Mouse (Mus musculus) heart, postnatal 0 days (tissue): Measurements from ENCODE around the gene Skil. TPM values are rescaled to one million over a fixed set of nuclear protein-coding genes. Genes with fewer than 3 reads are reported as not detected.

Experiments
- ATAC-seq: fragments of 200-750 bp; cut with Nextera tagmentation; 2 replicates; pipeline ENCODE4 v1.8.0; 2017; ENCODE audit warnings: low read depth, moderate number of reproducible peaks, moderate library complexity; ENCODE audit not compliant: insufficient read depth
- DNase-seq: peaks from one replicate; pipeline ENCODE4 v3.0.0-alpha.2; 2016; ENCODE audit warnings: low spot score
- H3K27ac ChIP-seq: fragments of 300-500 bp; sonication (generic); 2 replicates; pipeline ENCODE4 v1.5.1; 2014; ENCODE audit warnings: low read depth, mild to moderate bottlenecking
- H3K27me3 ChIP-seq: fragments of 300-500 bp; sonication (generic); 2 replicates; pipeline ENCODE4 v1.6.1; 2014; ENCODE audit warnings: low read length, mixed read lengths; ENCODE audit not compliant: control insufficient read depth, insufficient read depth
- H3K36me3 ChIP-seq: fragments of 300-500 bp; sonication (generic); replicated peaks from 2 replicates; pipeline ENCODE4 v1.6.1; 2014; ENCODE audit warnings: low read length, mixed read lengths; ENCODE audit not compliant: control insufficient read depth, insufficient read depth
- H3K4me1 ChIP-seq: fragments of 300-500 bp; sonication (generic); 2 replicates; pipeline ENCODE4 v1.6.1; 2014; ENCODE audit warnings: antibody characterized with exemption; ENCODE audit not compliant: control insufficient read depth, insufficient read depth
- H3K4me2 ChIP-seq: fragments of 300-500 bp; sonication (generic); 2 replicates; pipeline ENCODE4 v1.6.1; 2014; ENCODE audit warnings: low read depth, mild to moderate bottlenecking, low read length, moderate library complexity
- H3K4me3 ChIP-seq: fragments of 300-500 bp; sonication (generic); 2 replicates; pipeline ENCODE4 v1.5.1; 2014; ENCODE audit warnings: low read depth, low read length
- H3K9ac ChIP-seq: fragments of 300-500 bp; sonication (generic); replicated peaks from 2 replicates; pipeline ENCODE4 v1.6.1; 2014; ENCODE audit warnings: low read depth, low read length, mixed read lengths
- H3K9me3 ChIP-seq: fragments of 300-500 bp; sonication (generic); replicated peaks from 2 replicates; pipeline ENCODE4 v1.6.1; 2016; ENCODE audit warnings: low read length; ENCODE audit not compliant: control insufficient read depth
- CTCF ChIP-seq: IDR thresholded peaks from 2 replicates; pipeline ENCODE4 v1.5.1; 2016; ENCODE audit warnings: antibody characterized with exemption, control low read depth, low read depth
- EP300 ChIP-seq: IDR thresholded peaks from 2 replicates; pipeline ENCODE4 v1.6.1; 2016; ENCODE audit warnings: antibody characterized with exemption, low read depth
- WGBS: fragments of 180-500 bp; shearing (Covaris S2); extraction: QIAGEN DNeasy Blood & Tissue Kit; methylation state at CpG from one replicate; pipeline ENCODE4 v1.1.7; 2014; 5-methylcytosine and 5-hydroxymethylcytosine counted together
- polyA plus RNA-seq: library from polyadenylated mRNA; unstranded; fragments of >200 nt; fragmentation: Nextera tagmentation; extraction: Ambion mirVana; gene quantifications from 2 replicates; pipeline ENCODE4 v1.2.1, GENCODE M21; 2015
- total RNA-seq: library from RNA; depleted of rRNA; stranded (reverse); fragments of >200 nt; gene quantifications from 2 replicates; pipeline ENCODE4 v1.2.3, GENCODE M21; 2014; ENCODE audit warnings: low replicate concordance

Skil gene
- total and polyA plus RNA-seq, 2 experiments from 2014 or later, result 10.7 to 13.1 TPM

GRCm38 (mm10) chr3:31145641-31146290 lies 50.9 kb downstream of the Skil start:
- no peak overlapping the region for H3K4me3 ChIP-seq
- H3K4me1 ChIP-seq, result peaks cover 7% of the 10 kb centered on the region; the same call in 1 of the 2 replicates
- DNase-seq (peak; percentile 89), ATAC-seq (peak; percentile 85)
- no peak for TF ChIP-seq EP300
- peak; percentile 93 for TF ChIP-seq CTCF
- H3K9me3 ChIP-seq, result no peaks in the 10 kb centered on the region
- no peaks in the 10 kb centered on the region for H3K36me3 ChIP-seq
- H3K27me3 ChIP-seq, result peaks cover 24% of the 10 kb centered on the region
- no peak overlapping the region for H3K4me2 ChIP-seq
- H3K27ac ChIP-seq, result no peak overlapping the region
- WGBS, result 11% methylated on average over 14 of the region's 14 CpGs
- H3K9ac ChIP-seq, result no peak overlapping the region

- Histone ChIP-seq H3K27me3 (peaks cover 30% of the 10 kb centered on the region), H3K4me3 (no peak overlapping the region), H3K27ac (no peak overlapping the region), H3K36me3 (no peaks in the 10 kb centered on the region), H3K4me1 (peaks cover 7% of the 10 kb centered on the region; the same call in 1 of the 2 replicates), H3K9ac (no peak overlapping the region), H3K4me2 (no peak overlapping the region), H3K9me3 (no peaks in the 10 kb centered on the region)
- no peak for TF ChIP-seq CTCF
- no peak for TF ChIP-seq EP300
- ATAC-seq, result no peak
- no peak for DNase-seq
- 58% methylated on average over 7 of the region's 7 CpGs for WGBS
Measured at GRCm38 (mm10) chr3:31148595-31148994, 53.7 kb downstream of the Skil start.

DNA sequence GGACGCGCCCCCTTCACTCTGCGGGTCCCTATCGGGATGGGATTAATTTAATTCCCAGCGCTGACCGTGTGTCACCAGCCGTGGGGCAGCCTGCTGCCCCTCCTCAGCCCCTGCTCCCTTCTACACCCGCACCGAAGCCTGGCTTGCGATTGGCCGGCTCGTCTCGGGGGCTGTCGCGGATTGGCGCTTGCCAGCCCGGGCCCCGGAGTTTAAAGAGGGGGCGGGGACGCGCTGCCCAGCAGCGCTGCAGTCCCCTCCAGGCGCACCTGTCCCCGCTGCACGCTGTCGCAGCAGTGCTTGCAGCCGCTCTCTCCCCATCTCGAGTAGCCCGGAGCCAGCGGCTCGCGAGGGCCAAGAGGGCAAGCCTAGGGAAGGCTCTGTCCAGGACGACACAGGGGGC lies 54.8 kb downstream of the Skil start, which contains the start of gene Cldn11:
Gene Cldn11 (plus strand): TSS at position 215 of the 400 bp plus-strand sequence.
- peak; percentile 49 for ATAC-seq
- Histone ChIP-seq H3K9ac (no peak within 1 kb of the TSS), H3K4me3 (peak within 1 kb of the TSS; percentile 41), H3K27me3 (peaks cover 30% of the 10 kb centered on the region), H3K4me1 (peaks cover 7% of the 10 kb centered on the region; the same call in 1 of the 2 replicates), H3K4me2 (peak within 1 kb of the TSS; percentile 75), H3K27ac (no peak within 1 kb of the TSS), H3K9me3 (no peaks in the 10 kb centered on the region), H3K36me3 (no peaks in the 10 kb centered on the region)
- peak; percentile 34 for DNase-seq
- under 1% methylated on average over 33 of the region's 33 CpGs for WGBS
- no peak for TF ChIP-seq CTCF
- no peak for TF ChIP-seq EP300

DNA sequence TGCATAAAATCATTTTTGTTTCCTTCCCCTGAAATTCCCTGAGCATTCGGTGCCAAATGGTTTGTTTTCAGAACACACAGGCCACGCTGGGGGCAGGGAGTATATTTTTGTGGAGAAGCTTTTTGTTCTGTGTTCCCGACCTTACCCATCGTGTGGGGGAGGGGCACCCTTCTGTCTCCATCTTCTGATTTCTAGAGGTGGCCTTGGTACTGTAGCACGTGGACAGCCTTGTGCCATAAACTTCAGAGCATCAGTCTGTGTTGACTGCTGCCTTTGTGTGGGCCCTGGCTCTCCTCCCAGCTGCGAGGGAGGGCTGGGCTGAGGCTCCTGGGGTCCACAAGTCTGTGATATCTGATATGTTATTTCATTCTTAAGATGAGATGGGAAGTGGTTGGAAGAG lies 57.2 kb downstream of the Skil start:
- DNase-seq (no peak), ATAC-seq (no peak)
- TF ChIP-seq EP300 (no peak), CTCF (no peak)
- H3K4me3 ChIP-seq, result no peak overlapping the region
- peaks cover 7% of the 10 kb centered on the region; the same call in 1 of the 2 replicates for H3K4me1 ChIP-seq
- no peaks in the 10 kb centered on the region for H3K36me3 ChIP-seq
- peaks cover 30% of the 10 kb centered on the region for H3K27me3 ChIP-seq
- no peaks in the 10 kb centered on the region for H3K9me3 ChIP-seq
- no peak overlapping the region for H3K27ac ChIP-seq
- H3K4me2 ChIP-seq, result no peak overlapping the region
- WGBS, result 54% methylated on average over 6 of the region's 6 CpGs
- no peak overlapping the region for H3K9ac ChIP-seq

GRCm38 (mm10) chr3:31156126-31156525 lies 61.3 kb downstream of the Skil start:
- H3K27me3 ChIP-seq, result 0 out of 2 replicates have a peak, but pooled peaks cover 4% of the 10 kb centered on the region

More at GRCm38 (mm10) chr3:31156126-31156525, 61.3 kb downstream of the Skil start:
- no peaks in the 10 kb centered on the region for H3K4me1 ChIP-seq
- WGBS, result 58% methylated on average over 3 of the region's 3 CpGs
- no peaks in the 10 kb centered on the region for H3K9me3 ChIP-seq
- no peak overlapping the region for H3K4me3 ChIP-seq
- no peak overlapping the region for H3K4me2 ChIP-seq
- H3K36me3 ChIP-seq, result no peaks in the 10 kb centered on the region
- no peak for ATAC-seq
- no peak overlapping the region for H3K27ac ChIP-seq
- no peak for TF ChIP-seq CTCF
- TF ChIP-seq EP300, result no peak
- H3K9ac ChIP-seq, result no peak overlapping the region
- DNase-seq, result no peak
